Mouse (Mus musculus) layer of hippocampus, adult 2 months (tissue): ENCODE measurements around the gene Xrcc4. TPM values are rescaled to one million over a fixed set of nuclear protein-coding genes. Genes with fewer than 3 reads are reported as not detected.

Experiments used
- DNase-seq, 2 experiments: peaks; one replicate each; pipeline ENCODE4 v3.0.0; 2022; ENCODE audit warnings: low spot score in 2 of 2
- H3K27ac ChIP-seq: fragments of 200-600 bp; 2 replicates; pipeline ENCODE4 v1.8.1; 2022
- H3K4me3 ChIP-seq: fragments of 200-600 bp; 2 replicates; pipeline ENCODE4 v1.8.1; 2022; ENCODE audit warnings: mild to moderate bottlenecking
- CTCF ChIP-seq: fragments of 200-600 bp; conservative IDR thresholded peaks from 2 replicates; pipeline ENCODE4 v1.8.1; 2022; ENCODE audit warnings: antibody characterized with exemption, mild to moderate bottlenecking, moderate library complexity
- total RNA-seq, 2 experiments: library from RNA; stranded (reverse); gene quantifications; 2 replicates each; pipeline ENCODE4 v1.2.3; 2021

The Xrcc4 gene
- total RNA-seq, 2 experiments from 2014 or later: 13.2 to 17.1 TPM

GRCm38 (mm10) chr13:89738776-89739695 lies 350.4 kb downstream of the Xrcc4 start:
- no peak for TF ChIP-seq CTCF
- Histone ChIP-seq H3K27ac (peak overlapping the region; percentile 77), H3K4me3 (peak overlapping the region; percentile 66)
- DNase-seq: peak; percentile 14 to 43

- no peak for TF ChIP-seq CTCF
- DNase-seq: no peak
- H3K27ac ChIP-seq: no peak overlapping the region; the same call in 1 of the 2 replicates
- no peak overlapping the region; the same call in 1 of the 2 replicates for H3K4me3 ChIP-seq
Measured at GRCm38 (mm10) chr13:89738275-89738674, 351.1 kb downstream of the Xrcc4 start.

- Histone ChIP-seq H3K27ac (no peak overlapping the region), H3K4me3 (no peak overlapping the region)
- no peak for DNase-seq
- no peak for TF ChIP-seq CTCF
Measured at GRCm38 (mm10) chr13:89735111-89735510, 354.3 kb downstream of the Xrcc4 start.

DNA sequence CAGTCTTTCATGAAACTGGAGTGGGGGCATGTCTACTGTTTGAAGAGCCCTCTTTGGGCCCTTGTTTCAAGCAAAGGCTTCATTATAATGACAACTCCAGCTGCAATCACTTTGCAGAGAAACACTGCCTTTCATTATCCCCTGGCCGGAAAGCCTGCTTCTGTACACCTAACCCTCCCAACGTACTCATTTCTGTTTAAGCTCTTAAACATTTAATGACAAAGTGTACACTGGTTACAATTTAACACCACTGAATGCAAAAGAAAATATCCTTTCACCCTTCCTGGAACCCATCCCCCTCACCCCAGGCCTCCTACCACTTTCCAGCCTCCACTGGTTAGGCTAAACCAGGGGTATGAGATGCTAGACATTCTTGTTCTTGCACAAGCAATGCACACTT lies 362.9 kb downstream of the Xrcc4 start:
- no peak for DNase-seq
- TF ChIP-seq CTCF: no peak
- Histone ChIP-seq H3K27ac (no peak overlapping the region), H3K4me3 (no peak overlapping the region)

Other genes with a start within 250 kb of the Xrcc4 start
- 10 to 100 TPM; 22.8 to 23.0 TPM for gene Tmem167, start 485 bp downstream of the Xrcc4 start, total RNA-seq